Mouse (Mus musculus): ENCODE data around the gene 4921517D22Rik. TPM values are rescaled to one million over a fixed set of nuclear protein-coding genes. Genes with fewer than 3 reads are reported as not detected.
A peak's percentile ranks its signal among the peaks of the same experiment; 100 is the strongest.
"Not testable (repeated sequence)": the region's sequence is repeated elsewhere in the genome, so short reads cannot be mapped to it uniquely, and the experiment has no call there.

The 4921517D22Rik gene
- polyA plus RNA-seq, 1 experiment from 2014 or later: not detected

- H3K9me3 ChIP-seq (replicated peaks; ENCODE audit: control insufficient read depth, low read length): no peaks in the 10 kb centered on the region
- no peak overlapping the region for H3K4me3 ChIP-seq (ENCODE audit: low read depth, low read length)
- ATAC-seq (ENCODE audit: low read depth): peak; percentile 83
- no peak overlapping the region for H3K4me2 ChIP-seq (ENCODE audit: low read depth, low read length)
- H3K27me3 ChIP-seq (ENCODE audit: control insufficient read depth, insufficient read depth, low read depth, low read length): peaks cover 14% of the 10 kb centered on the region; the same call in 1 of the 2 replicates
- H3K36me3 ChIP-seq (ENCODE audit: control insufficient read depth, insufficient read depth): no peaks in the 10 kb centered on the region
- peaks cover 15% of the 10 kb centered on the region for H3K4me1 ChIP-seq (ENCODE audit: control insufficient read depth, low read depth, low read length)
- H3K27ac ChIP-seq (ENCODE audit: low read length): no peak overlapping the region
- 0 out of 2 replicates have a peak overlapping the region, but pooled peaks have one; percentile 25 for H3K9ac ChIP-seq (ENCODE audit: low read depth, low read length)
- WGBS (ENCODE audit: insufficient replicate concordance): 17% methylated on average over 7 of the region's 7 CpGs
Observed at GRCm38 (mm10) chr13:59728378-59729093, 34.6 kb upstream of the 4921517D22Rik start.

GRCm38 (mm10) chr13:59726139-59726867 lies 32.4 kb upstream of the 4921517D22Rik start:
- WGBS (ENCODE audit: insufficient replicate concordance): 34% methylated on average over 29 of the region's 29 CpGs
- Histone ChIP-seq H3K27ac (ENCODE audit: low read length) (no peak overlapping the region), H3K36me3 (ENCODE audit: control insufficient read depth, insufficient read depth) (no peaks in the 10 kb centered on the region), H3K27me3 (ENCODE audit: control insufficient read depth, insufficient read depth, low read depth, low read length) (peaks cover 14% of the 10 kb centered on the region; the same call in 1 of the 2 replicates), H3K4me3 (ENCODE audit: low read depth, low read length) (no peak overlapping the region), H3K4me1 (ENCODE audit: control insufficient read depth, low read depth, low read length) (peaks cover 14% of the 10 kb centered on the region), H3K4me2 (ENCODE audit: low read depth, low read length) (peak overlapping the region; percentile 13), H3K9me3 (replicated peaks; ENCODE audit: control insufficient read depth, low read length) (no peaks in the 10 kb centered on the region), H3K9ac (ENCODE audit: low read depth, low read length) (no peak overlapping the region)
- no peak for ATAC-seq (ENCODE audit: low read depth)

- peak; percentile 39; the same call in 1 of the 2 replicates for ATAC-seq (ENCODE audit: low read depth)
- H3K4me1 ChIP-seq (ENCODE audit: control insufficient read depth, low read depth, low read length): peaks cover 12% of the 10 kb centered on the region
Observed at GRCm38 (mm10) chr13:59722089-59722488, 28.2 kb upstream of the 4921517D22Rik start.

GRCm38 (mm10) chr13:59719475-59719874 lies 25.6 kb upstream of the 4921517D22Rik start:
- WGBS (ENCODE audit: insufficient replicate concordance): 69% methylated on average over 1 of the region's 1 CpGs
- peak; percentile 69 for ATAC-seq (ENCODE audit: low read depth)
- H3K4me1 ChIP-seq (ENCODE audit: control insufficient read depth, low read depth, low read length): peaks cover 12% of the 10 kb centered on the region
- H3K27ac ChIP-seq (ENCODE audit: low read length): no peak overlapping the region
- no peaks in the 10 kb centered on the region for H3K27me3 ChIP-seq (ENCODE audit: control insufficient read depth, insufficient read depth, low read depth, low read length)
- H3K4me2 ChIP-seq (ENCODE audit: low read depth, low read length): no peak overlapping the region
- H3K36me3 ChIP-seq (ENCODE audit: control insufficient read depth, insufficient read depth): no peaks in the 10 kb centered on the region
- no peaks in the 10 kb centered on the region for H3K9me3 ChIP-seq (replicated peaks; ENCODE audit: control insufficient read depth, low read length)
- H3K4me3 ChIP-seq (ENCODE audit: low read depth, low read length): no peak overlapping the region
- no peak overlapping the region for H3K9ac ChIP-seq (ENCODE audit: low read depth, low read length)

More at GRCm38 (mm10) chr13:59722089-59722488, 28.2 kb upstream of the 4921517D22Rik start:
- not testable (repeated sequence) for H3K9ac ChIP-seq (ENCODE audit: low read depth, low read length); H3K4me2 ChIP-seq (ENCODE audit: low read depth, low read length); H3K9me3 ChIP-seq (replicated peaks; ENCODE audit: control insufficient read depth, low read length); H3K36me3 ChIP-seq (ENCODE audit: control insufficient read depth, insufficient read depth); H3K27ac ChIP-seq (ENCODE audit: low read length); H3K4me3 ChIP-seq (ENCODE audit: low read depth, low read length)
- peaks cover 12% of the 10 kb centered on the region; the same call in 1 of the 2 replicates for H3K27me3 ChIP-seq (ENCODE audit: control insufficient read depth, insufficient read depth, low read depth, low read length)
- 42% methylated on average over 1 of the region's 1 CpGs for WGBS (ENCODE audit: insufficient replicate concordance)

- 15% methylated on average over 6 of the region's 6 CpGs for WGBS (ENCODE audit: insufficient replicate concordance)
- ATAC-seq (ENCODE audit: low read depth): peak; percentile 48; the same call in 1 of the 2 replicates
- H3K4me1 ChIP-seq (ENCODE audit: control insufficient read depth, low read depth, low read length): peaks cover 12% of the 10 kb centered on the region
Observed at GRCm38 (mm10) chr13:59718857-59719440, 25.0 kb upstream of the 4921517D22Rik start.

GRCm38 (mm10) chr13:59713710-59714109 lies 19.8 kb upstream of the 4921517D22Rik start:
- H3K4me1 ChIP-seq (ENCODE audit: control insufficient read depth, low read depth, low read length): no peaks in the 10 kb centered on the region
- no peak overlapping the region for H3K9ac ChIP-seq (ENCODE audit: low read depth, low read length)
- no peaks in the 10 kb centered on the region for H3K36me3 ChIP-seq (ENCODE audit: control insufficient read depth, insufficient read depth)
- no peak for ATAC-seq (ENCODE audit: low read depth)
- no peak overlapping the region for H3K4me3 ChIP-seq (ENCODE audit: low read depth, low read length)
- no peaks in the 10 kb centered on the region for H3K27me3 ChIP-seq (ENCODE audit: control insufficient read depth, insufficient read depth, low read depth, low read length)
- no peaks in the 10 kb centered on the region for H3K9me3 ChIP-seq (replicated peaks; ENCODE audit: control insufficient read depth, low read length)
- H3K4me2 ChIP-seq (ENCODE audit: low read depth, low read length): no peak overlapping the region
- 40% methylated on average over 3 of the region's 3 CpGs for WGBS (ENCODE audit: insufficient replicate concordance)
- H3K27ac ChIP-seq (ENCODE audit: low read length): no peak overlapping the region

More at GRCm38 (mm10) chr13:59718857-59719440, 25.0 kb upstream of the 4921517D22Rik start:
- H3K9ac ChIP-seq (ENCODE audit: low read depth, low read length); H3K4me2 ChIP-seq (ENCODE audit: low read depth, low read length); H3K27me3 ChIP-seq (ENCODE audit: control insufficient read depth, insufficient read depth, low read depth, low read length); H3K4me3 ChIP-seq (ENCODE audit: low read depth, low read length); H3K36me3 ChIP-seq (ENCODE audit: control insufficient read depth, insufficient read depth); H3K9me3 ChIP-seq (replicated peaks; ENCODE audit: control insufficient read depth, low read length); H3K27ac ChIP-seq (ENCODE audit: low read length): not testable (repeated sequence)

- H3K4me2 ChIP-seq (ENCODE audit: low read depth, low read length); H3K9me3 ChIP-seq (replicated peaks; ENCODE audit: control insufficient read depth, low read length); ATAC-seq (ENCODE audit: low read depth); H3K9ac ChIP-seq (ENCODE audit: low read depth, low read length); H3K36me3 ChIP-seq (ENCODE audit: control insufficient read depth, insufficient read depth); H3K27ac ChIP-seq (ENCODE audit: low read length); H3K27me3 ChIP-seq (ENCODE audit: control insufficient read depth, insufficient read depth, low read depth, low read length); H3K4me1 ChIP-seq (ENCODE audit: control insufficient read depth, low read depth, low read length); H3K4me3 ChIP-seq (ENCODE audit: low read depth, low read length): not testable (repeated sequence)
- WGBS (ENCODE audit: insufficient replicate concordance): 50% methylated on average over 3 of the region's 3 CpGs
Observed at GRCm38 (mm10) chr13:59711984-59712383, 18.1 kb upstream of the 4921517D22Rik start, which contains the start of gene Spata31d1b. TSS of gene Spata31d1b (plus strand) at chr13:59712284.

- H3K9ac ChIP-seq (ENCODE audit: low read depth, low read length): no peak within 1 kb of the TSS
- H3K4me3 ChIP-seq (ENCODE audit: low read depth, low read length): no peak within 1 kb of the TSS
- 80% methylated on average over 15 of the region's 15 CpGs for WGBS (ENCODE audit: insufficient replicate concordance)
- no peaks in the 10 kb centered on the region for H3K9me3 ChIP-seq (replicated peaks; ENCODE audit: control insufficient read depth, low read length)
- H3K27ac ChIP-seq (ENCODE audit: low read length): no peak within 1 kb of the TSS
- H3K4me1 ChIP-seq (ENCODE audit: control insufficient read depth, low read depth, low read length): no peaks in the 10 kb centered on the region
- H3K36me3 ChIP-seq (ENCODE audit: control insufficient read depth, insufficient read depth): no peaks in the 10 kb centered on the region
- no peaks in the 10 kb centered on the region for H3K27me3 ChIP-seq (ENCODE audit: control insufficient read depth, insufficient read depth, low read depth, low read length)
- no peak within 1 kb of the TSS for H3K4me2 ChIP-seq (ENCODE audit: low read depth, low read length)
- ATAC-seq (ENCODE audit: low read depth): no peak
Observed at GRCm38 (mm10) chr13:59710230-59710629, 16.3 kb upstream of the 4921517D22Rik start, which contains the start of gene Spata31d1a. TSS of gene Spata31d1a (minus strand) at chr13:59710330.
